Mouse (Mus musculus) embryonic facial prominence, embryonic 11.5 days (tissue): Measurements from ENCODE around the gene Acaa1b. TPM values are rescaled to one million over a fixed set of nuclear protein-coding genes. Genes with fewer than 3 reads are reported as not detected.

Experiments
- ATAC-seq: fragments of 200-750 bp; cut with Nextera tagmentation; replicated peaks from 2 replicates; pipeline ENCODE4 v1.8.0; 2017; ENCODE audit warnings: low read depth; ENCODE audit not compliant: insufficient number of reproducible peaks, low FRiP score, low TSS enrichment
- DNase-seq: peaks from one replicate; pipeline ENCODE4 v3.0.0-alpha.2; 2015; ENCODE audit warnings: low spot score
- H3K27ac ChIP-seq: fragments of 300-500 bp; sonication (generic); replicated peaks from 2 replicates; pipeline ENCODE4 v1.5.1; 2014; ENCODE audit warnings: mild to moderate bottlenecking, low read depth, low read length, control low read depth
- H3K27me3 ChIP-seq: fragments of 300-500 bp; sonication (generic); 2 replicates; pipeline ENCODE4 v1.6.1; 2014; ENCODE audit warnings: mild to moderate bottlenecking, low read length, moderate library complexity, mixed read lengths; ENCODE audit not compliant: control insufficient read depth, insufficient read depth
- H3K36me3 ChIP-seq: fragments of 300-500 bp; sonication (generic); replicated peaks from 2 replicates; pipeline ENCODE4 v1.6.1; 2014; ENCODE audit warnings: low read depth, mild to moderate bottlenecking, low read length, moderate library complexity, mixed read lengths; ENCODE audit not compliant: control insufficient read depth, insufficient read depth
- H3K4me1 ChIP-seq: fragments of 300-500 bp; sonication (generic); 2 replicates; pipeline ENCODE4 v1.6.1; 2014; ENCODE audit warnings: low read length, mixed read lengths; ENCODE audit not compliant: control insufficient read depth, insufficient read depth
- H3K4me2 ChIP-seq: fragments of 300-500 bp; sonication (generic); 2 replicates; pipeline ENCODE4 v1.6.1; 2014; ENCODE audit warnings: low read depth, mild to moderate bottlenecking, control low read depth, low read length, moderate library complexity
- H3K4me3 ChIP-seq: fragments of 300-500 bp; sonication (generic); 2 replicates; pipeline ENCODE4 v1.5.1; 2014; ENCODE audit warnings: low read depth, low read length, control low read depth
- H3K9ac ChIP-seq: fragments of 300-500 bp; sonication (generic); replicated peaks from 2 replicates; pipeline ENCODE4 v1.6.1; 2014; ENCODE audit warnings: mild to moderate bottlenecking, control low read depth, low read length
- H3K9me3 ChIP-seq: fragments of 300-500 bp; sonication (generic); replicated peaks from 2 replicates; pipeline ENCODE4 v1.6.1; 2016; ENCODE audit warnings: mild to moderate bottlenecking, low read length, inconsistent platforms, mixed read lengths; ENCODE audit not compliant: control insufficient read depth
- WGBS: fragments of 180-500 bp; shearing (Covaris S2); extraction: QIAGEN DNeasy Blood & Tissue Kit; methylation state at CpG from one replicate; pipeline ENCODE4 v1.1.7; 2014; 5-methylcytosine and 5-hydroxymethylcytosine counted together
- polyA plus RNA-seq: library from polyadenylated mRNA; unstranded; fragments of >200 nt; fragmentation: Nextera tagmentation; extraction: Ambion mirVana; gene quantifications from 2 replicates; pipeline ENCODE4 v1.2.1, GENCODE M21; 2014

Acaa1b gene
- polyA plus RNA-seq, 1 experiment from 2014 or later = 1.1 TPM

GRCm38 (mm10) chr9:119114911-119115310, 42.0 kb downstream of the Acaa1b start:
- H3K4me2 ChIP-seq = no peak overlapping the region
- H3K9me3 ChIP-seq = no peaks in the 10 kb centered on the region
- H3K27me3 ChIP-seq = no peaks in the 10 kb centered on the region
- H3K9ac ChIP-seq = no peak overlapping the region
- H3K4me3 ChIP-seq = no peak overlapping the region
- no peak overlapping the region for H3K27ac ChIP-seq
- DNase-seq = no peak
- no peaks in the 10 kb centered on the region for H3K36me3 ChIP-seq
- H3K4me1 ChIP-seq = peaks cover 5% of the 10 kb centered on the region
- no peak for ATAC-seq
- WGBS = 88% methylated on average over 17 of the region's 17 CpGs

- Histone ChIP-seq H3K9ac (no peak overlapping the region), H3K4me3 (no peak overlapping the region), H3K36me3 (no peaks in the 10 kb centered on the region), H3K27me3 (no peaks in the 10 kb centered on the region), H3K4me2 (no peak overlapping the region; the same call in 1 of the 2 replicates), H3K27ac (peak overlapping the region; percentile 57; the same call in 1 of the 2 replicates), H3K9me3 (no peaks in the 10 kb centered on the region), H3K4me1 (peaks cover 10% of the 10 kb centered on the region)
- peak; percentile 38 for DNase-seq
- ATAC-seq = no peak
- WGBS = 43% methylated on average over 3 of the region's 3 CpGs
These were observed 46.3 kb downstream of the Acaa1b start for GRCm38 (mm10) chr9:119110640-119111039.

GRCm38 (mm10) chr9:119109685-119110353, 47.1 kb downstream of the Acaa1b start:
- peak; percentile 72 for DNase-seq
- 32% methylated on average over 12 of the region's 12 CpGs for WGBS
- Histone ChIP-seq H3K9ac (no peak overlapping the region), H3K4me1 (peaks cover 10% of the 10 kb centered on the region), H3K27me3 (no peaks in the 10 kb centered on the region), H3K9me3 (no peaks in the 10 kb centered on the region), H3K4me2 (no peak overlapping the region), H3K36me3 (no peaks in the 10 kb centered on the region), H3K4me3 (no peak overlapping the region), H3K27ac (peak overlapping the region; percentile 47)
- peak; percentile 50; the same call in 1 of the 2 replicates for ATAC-seq

- H3K9me3 ChIP-seq = no peaks in the 10 kb centered on the region
- H3K4me1 ChIP-seq = peaks cover 10% of the 10 kb centered on the region
- no peak overlapping the region for H3K9ac ChIP-seq
- no peak for ATAC-seq
- H3K36me3 ChIP-seq = no peaks in the 10 kb centered on the region
- H3K4me3 ChIP-seq = no peak overlapping the region
- WGBS = 83% methylated on average over 4 of the region's 4 CpGs
- H3K27ac ChIP-seq = no peak overlapping the region
- no peaks in the 10 kb centered on the region for H3K27me3 ChIP-seq
- no peak overlapping the region for H3K4me2 ChIP-seq
- DNase-seq = peak; percentile 56
These were observed 49.3 kb downstream of the Acaa1b start for GRCm38 (mm10) chr9:119107566-119107965.

GRCm38 (mm10) chr9:119102783-119103113, 54.1 kb downstream of the Acaa1b start:
- no peaks in the 10 kb centered on the region for H3K4me1 ChIP-seq
- H3K27me3 ChIP-seq = no peaks in the 10 kb centered on the region
- no peaks in the 10 kb centered on the region for H3K36me3 ChIP-seq
- no peaks in the 10 kb centered on the region for H3K9me3 ChIP-seq
- ATAC-seq (peak; percentile 3; the same call in 1 of the 2 replicates), DNase-seq (no peak)
- H3K9ac ChIP-seq = no peak overlapping the region; the same call in 1 of the 2 replicates
- no peak overlapping the region for H3K27ac ChIP-seq
- WGBS = 2% methylated on average over 19 of the region's 19 CpGs
- H3K4me3 ChIP-seq = peak overlapping the region; percentile 57
- H3K4me2 ChIP-seq = peak overlapping the region; percentile 75

- H3K9me3 ChIP-seq = no peaks in the 10 kb centered on the region
- H3K4me1 ChIP-seq = no peaks in the 10 kb centered on the region
- peak within 1 kb of the TSS; percentile 57 for H3K4me3 ChIP-seq
- peak within 1 kb of the TSS; percentile 75 for H3K4me2 ChIP-seq
- peak within 1 kb of the TSS; percentile 20 for H3K9ac ChIP-seq
- ATAC-seq (peak; percentile 77), DNase-seq (peak; percentile 96)
- no peaks in the 10 kb centered on the region for H3K27me3 ChIP-seq
- H3K36me3 ChIP-seq = no peaks in the 10 kb centered on the region
- no peak within 1 kb of the TSS for H3K27ac ChIP-seq
- 3% methylated on average over 44 of the region's 44 CpGs for WGBS
These were observed 54.7 kb downstream of the Acaa1b start, which contains the start of gene Dlec1 for GRCm38 (mm10) chr9:119101992-119102782. TSS of gene Dlec1 (plus strand) at chr9:119102478.

- no peak overlapping the region for H3K4me3 ChIP-seq
- H3K27ac ChIP-seq = no peak overlapping the region
- no peak overlapping the region for H3K4me2 ChIP-seq
- no peaks in the 10 kb centered on the region for H3K36me3 ChIP-seq
- DNase-seq = no peak
- H3K9me3 ChIP-seq = no peaks in the 10 kb centered on the region
- WGBS = 11% methylated on average over 14 of the region's 15 CpGs
- ATAC-seq = no peak; the same call in 1 of the 2 replicates
- no peaks in the 10 kb centered on the region for H3K4me1 ChIP-seq
- H3K27me3 ChIP-seq = no peaks in the 10 kb centered on the region
- H3K9ac ChIP-seq = no peak overlapping the region
These were observed 56.6 kb downstream of the Acaa1b start for GRCm38 (mm10) chr9:119100177-119100898.
